Mouse (Mus musculus): Measurements from ENCODE around the gene Vpreb2.

- TF ChIP-seq CTCF (IDR thresholded peaks at IDR 0.05; ENCODE audit: borderline replicate concordance, control insufficient read depth, extremely low read depth, insufficient read depth, low read length, poor library complexity) = no peak
- TF ChIP-seq POLR2A (IDR thresholded peaks at IDR 0.05; ENCODE audit: control insufficient read depth, extremely low read depth, insufficient read depth, low read length, poor library complexity) = no peak
Measured at GRCm38 (mm10) chr16:17949421-17949877, 30.8 kb upstream of the Vpreb2 start.
